Mouse (Mus musculus) liver, embryonic 14.5 days (tissue): ENCODE measurements around the gene Adgrb2.

Source experiments
- CTCF ChIP-seq: IDR thresholded peaks from 2 replicates; pipeline ENCODE4 v1.5.1; 2016; ENCODE audit warnings: antibody characterized with exemption, low read depth, control low read depth
- EP300 ChIP-seq: IDR thresholded peaks from 2 replicates; pipeline ENCODE4 v1.6.1; 2016; ENCODE audit warnings: antibody characterized with exemption, low read depth

GRCm38 (mm10) chr4:129966201-129966600 lies 18.5 kb upstream of the Adgrb2 start:
- no peak for TF ChIP-seq CTCF
- TF ChIP-seq EP300, result no peak
